Mouse (Mus musculus): ENCODE results near the gene Telo2. TPM values are rescaled to one million over a fixed set of nuclear protein-coding genes. Genes with fewer than 3 reads are reported as not detected.

The Telo2 gene
- total RNA-seq (2023; ENCODE audit: inconsistent age), result 30.5 to 38.6 TPM (median 33.5 TPM) in 4 replicates

GRCm38 (mm10) chr17:25115664-25116432 is at the start of gene Telo2:
Gene Telo2 (minus strand): TSS chr17:25115967.

GRCm38 (mm10) chr17:25162161-25162560 is 46.4 kb upstream of the Telo2 start, which contains the start of gene Ccdc154:
Gene Ccdc154 (plus strand): TSS chr17:25162461.

GRCm38 (mm10) chr17:25133275-25133698 is 17.5 kb upstream of the Telo2 start, which contains the start of gene Clcn7:
Gene Clcn7 (plus strand): TSS chr17:25133391.

GRCm38 (mm10) chr17:25120406-25120805 is 4.6 kb upstream of the Telo2 start, which contains the start of gene Ptx4:
Gene Ptx4 (plus strand): TSS chr17:25120760.

GRCm38 (mm10) chr17:25083444-25083931 is 32.3 kb downstream of the Telo2 start, which contains the start of gene Tmem204:
Gene Tmem204 (minus strand): TSS chr17:25083591.

Other genes with a start within 250 kb of the Telo2 start
- gene Igfals, start 250.0 kb downstream of the Telo2 start, total RNA-seq (2023; ENCODE audit: inconsistent age), result 0.54 to 1.4 TPM (median 0.66 TPM) in 3 of 4 replicates, not detected in the other
- gene Nubp2, start 229.6 kb downstream of the Telo2 start, total RNA-seq (2023; ENCODE audit: inconsistent age), result 54.8 to 67.5 TPM (median 67.0 TPM) in 4 replicates
- gene Spsb3, start 229.3 kb downstream of the Telo2 start, total RNA-seq (2023; ENCODE audit: inconsistent age), result 26.0 to 31.7 TPM (median 30.6 TPM) in 4 replicates
- 65.6 to 76.2 TPM (median 68.2 TPM) in 4 replicates for gene Eme2, start 220.9 kb downstream of the Telo2 start, total RNA-seq (2023; ENCODE audit: inconsistent age)
- 26.8 to 35.6 TPM (median 29.2 TPM) in 4 replicates for gene Mrps34, start 220.9 kb downstream of the Telo2 start, total RNA-seq (2023; ENCODE audit: inconsistent age)
- 23.0 to 37.2 TPM (median 27.7 TPM) in 4 replicates for gene Nme3, start 219.5 kb downstream of the Telo2 start, total RNA-seq (2023; ENCODE audit: inconsistent age)
- 200 to 220 TPM (median 218 TPM) in 4 replicates for gene Mapk8ip3, start 179.0 kb downstream of the Telo2 start, total RNA-seq (2023; ENCODE audit: inconsistent age)
- 28.7 to 38.2 TPM (median 33.4 TPM) in 4 replicates for gene Jpt2, start 155.3 kb downstream of the Telo2 start, total RNA-seq (2023; ENCODE audit: inconsistent age)
- gene Cramp1l, start 100.2 kb downstream of the Telo2 start, total RNA-seq (2023; ENCODE audit: inconsistent age), result 38.2 to 47.6 TPM (median 41.7 TPM) in 4 replicates
- gene Ift140, start 99.9 kb downstream of the Telo2 start, total RNA-seq (2023; ENCODE audit: inconsistent age), result 66.0 to 71.9 TPM (median 68.3 TPM) in 4 replicates
- not detected in 4 replicates for gene Tmem204, start 32.4 kb downstream of the Telo2 start, total RNA-seq (2023; ENCODE audit: inconsistent age)
- not detected in 4 replicates for gene Ptx4, start 4.8 kb upstream of the Telo2 start, total RNA-seq (2023; ENCODE audit: inconsistent age)
- 41.6 to 51.0 TPM (median 43.7 TPM) in 4 replicates for gene Clcn7, start 17.4 kb upstream of the Telo2 start, total RNA-seq (2023; ENCODE audit: inconsistent age)
- gene Ccdc154, start 46.5 kb upstream of the Telo2 start, total RNA-seq (2023; ENCODE audit: inconsistent age), result 0.29 to 0.42 TPM (median 0.36 TPM) in 3 of 4 replicates, not detected in the other
- not detected in 4 replicates for gene Gm38655, start 59.5 kb upstream of the Telo2 start, total RNA-seq (2023; ENCODE audit: inconsistent age)
- gene BC003965, start 68.6 kb upstream of the Telo2 start, total RNA-seq (2023; ENCODE audit: inconsistent age), result 14.1 to 16.3 TPM (median 14.7 TPM) in 4 replicates
- 34.3 to 40.5 TPM (median 35.6 TPM) in 4 replicates for gene Unkl, start 72.4 kb upstream of the Telo2 start, total RNA-seq (2023; ENCODE audit: inconsistent age)
- 23.3 to 29.1 TPM (median 27.6 TPM) in 4 replicates for gene Gnptg, start 124.2 kb upstream of the Telo2 start, total RNA-seq (2023; ENCODE audit: inconsistent age)
- 14.8 to 19.8 TPM (median 15.4 TPM) in 4 replicates for gene Tsr3, start 124.2 kb upstream of the Telo2 start, total RNA-seq (2023; ENCODE audit: inconsistent age)
- gene Baiap3, start 140.4 kb upstream of the Telo2 start, total RNA-seq (2023; ENCODE audit: inconsistent age), result 0.54 to 2.4 TPM (median 1.2 TPM) in 4 replicates
- 423 to 464 TPM (median 442 TPM) in 4 replicates for gene Ube2i, start 158.7 kb upstream of the Telo2 start, total RNA-seq (2023; ENCODE audit: inconsistent age)
- gene Prss34, start 182.4 kb upstream of the Telo2 start, total RNA-seq (2023; ENCODE audit: inconsistent age), result not detected in 4 replicates
- not detected in 4 replicates for gene Prss28, start 192.7 kb upstream of the Telo2 start, total RNA-seq (2023; ENCODE audit: inconsistent age)
- not detected in 4 replicates for gene Prss29, start 202.7 kb upstream of the Telo2 start, total RNA-seq (2023; ENCODE audit: inconsistent age)
- not detected in 4 replicates for gene Tpsab1, start 229.6 kb upstream of the Telo2 start, total RNA-seq (2023; ENCODE audit: inconsistent age)

Measured in B cell, adult (primary cell).